Mouse (Mus musculus) ES-E14 (cell line): ENCODE data around the gene Dcp1a.

Source experiments
- CHD2 ChIP-seq: IDR thresholded peaks from 2 replicates; pipeline ENCODE4 v1.6.1; 2014; ENCODE audit warnings: mild to moderate bottlenecking, low read depth, low read length, inconsistent platforms
- ZC3H11A ChIP-seq: IDR thresholded peaks from 2 replicates; pipeline ENCODE4 v1.6.1; 2012; ENCODE audit warnings: low read depth, mild to moderate bottlenecking, inconsistent platforms, low read length, borderline replicate concordance
- ZNF384 ChIP-seq: IDR thresholded peaks from 2 replicates; pipeline ENCODE4 v1.6.1; 2012; ENCODE audit warnings: low read depth, low read length, inconsistent platforms

DNA sequence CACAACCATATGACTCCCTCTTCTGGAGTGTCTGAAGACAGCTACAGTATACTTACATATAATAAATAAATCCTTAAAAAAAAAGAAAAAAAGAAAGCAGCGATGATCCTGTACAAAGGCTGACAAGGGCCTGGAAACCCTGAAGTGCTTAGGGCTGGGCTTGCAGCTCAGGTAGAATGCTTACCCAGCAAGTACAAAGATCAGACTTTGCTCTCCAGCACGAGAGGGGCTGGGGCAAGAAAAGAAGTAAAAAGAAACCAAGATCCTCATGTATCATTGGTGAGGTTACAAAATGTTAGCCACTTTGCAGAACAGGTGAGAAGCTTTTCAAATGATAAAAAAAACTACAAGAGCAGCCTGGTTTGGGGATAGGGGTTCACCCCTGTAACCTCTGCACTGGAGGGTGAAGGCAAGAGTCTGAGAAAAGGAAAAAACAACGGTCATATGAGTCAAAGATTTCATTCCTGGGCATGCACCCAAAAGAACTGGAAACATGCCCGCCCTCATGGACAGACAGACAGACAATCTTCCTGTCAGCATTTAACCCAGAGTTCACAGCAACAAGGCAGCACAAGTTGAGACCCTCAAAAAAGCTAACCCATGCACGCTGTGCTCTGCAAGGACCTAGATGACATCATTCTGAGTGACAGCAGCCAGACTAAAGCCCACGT lies 54.6 kb downstream of the Dcp1a start:
- TF ChIP-seq ZC3H11A (no peak), CHD2 (no peak), ZNF384 (no peak)
